Mouse (Mus musculus) bone marrow, adult 2 months (tissue): ENCODE results near the gene C1ql4. TPM values are rescaled to one million over a fixed set of nuclear protein-coding genes. Genes with fewer than 3 reads are reported as not detected.

Experiments used
- H3K27ac ChIP-seq: fragments of 200-500 bp; 2 replicates; pipeline ENCODE4 v1.5.1; 2012; ENCODE audit warnings: low read depth, mild to moderate bottlenecking, control low read depth, inconsistent platforms, low read length; ENCODE audit not compliant: control insufficient read depth, poor library complexity, insufficient read depth
- H3K4me1 ChIP-seq: fragments of 200-500 bp; 2 replicates; pipeline ENCODE4 v1.6.1; 2011; ENCODE audit warnings: low read length; ENCODE audit not compliant: control insufficient read depth, insufficient read depth
- H3K4me3 ChIP-seq: fragments of 200-500 bp; replicated peaks from 2 replicates; pipeline ENCODE3; 2011; ENCODE audit warnings: mild to moderate bottlenecking, low read depth, low read length, control low read depth; ENCODE audit not compliant: control insufficient read depth
- CTCF ChIP-seq: fragments of 200-500 bp; IDR thresholded peaks from 2 replicates; pipeline ENCODE4 v1.5.1; 2011; ENCODE audit warnings: low read length, control low read depth; ENCODE audit not compliant: control insufficient read depth, insufficient read depth
- POLR2A ChIP-seq: fragments of 200-500 bp; IDR thresholded peaks from 2 replicates; pipeline ENCODE4 v1.6.1; 2011; ENCODE audit warnings: low read depth, mild to moderate bottlenecking, control low read depth, low read length, borderline replicate concordance; ENCODE audit not compliant: control insufficient read depth
- WGBS: fragments of 180-500 bp; shearing (Covaris S2); methylation state at CpG from one replicate; pipeline ENCODE4 v1.1.7; 2018; 5-methylcytosine and 5-hydroxymethylcytosine counted together
- polyA plus RNA-seq: library from polyadenylated mRNA; stranded (reverse); fragments of >200 nt; gene quantifications from 2 replicates; pipeline ENCODE4 v1.2.4, GENCODE M21; 2011; ENCODE audit warnings: low replicate concordance; ENCODE audit not compliant: missing spikeins, insufficient read depth, insufficient read length

The C1ql4 gene
- 0.66 and 2.4 TPM in 2 replicates for polyA plus RNA-seq

- Histone ChIP-seq H3K4me1 (no peaks in the 10 kb centered on the region), H3K27ac (no peak within 1 kb of the TSS; the same call in 1 of the 2 replicates), H3K4me3 (no peak within 1 kb of the TSS)
- WGBS = 15% methylated on average over 60 of the region's 60 CpGs
- peak; percentile 31; the same call in 1 of the 2 replicates for TF ChIP-seq POLR2A
- TF ChIP-seq CTCF = peak; percentile 38; the same call in 1 of the 2 replicates
Measured at GRCm38 (mm10) chr15:99087253-99088075, at the start of gene C1ql4. Gene C1ql4 (minus strand): TSS chr15:99087817.

- 48% methylated on average over 22 of the region's 22 CpGs for WGBS
- Histone ChIP-seq H3K27ac (no peak overlapping the region), H3K4me1 (no peaks in the 10 kb centered on the region), H3K4me3 (no peak overlapping the region)
- TF ChIP-seq POLR2A (no peak), CTCF (no peak)
Measured at GRCm38 (mm10) chr15:99129956-99130910, 42.6 kb upstream of the C1ql4 start.

- Histone ChIP-seq H3K4me3 (no peak overlapping the region), H3K4me1 (no peaks in the 10 kb centered on the region), H3K27ac (no peak overlapping the region)
- WGBS = 83% methylated on average over 11 of the region's 11 CpGs
- TF ChIP-seq CTCF (no peak), POLR2A (no peak)
Measured at GRCm38 (mm10) chr15:99129441-99129840, 41.8 kb upstream of the C1ql4 start.

- H3K27ac ChIP-seq = no peak overlapping the region
- 64% methylated on average over 6 of the region's 6 CpGs for WGBS
- H3K4me1 ChIP-seq = no peaks in the 10 kb centered on the region
- no peak overlapping the region for H3K4me3 ChIP-seq
- TF ChIP-seq CTCF = no peak
- no peak for TF ChIP-seq POLR2A
Measured at GRCm38 (mm10) chr15:99127851-99128522, 40.4 kb upstream of the C1ql4 start.

GRCm38 (mm10) chr15:99126816-99127365 lies 39.3 kb upstream of the C1ql4 start:
- 4% methylated on average over 35 of the region's 35 CpGs for WGBS
- H3K4me1 ChIP-seq = no peaks in the 10 kb centered on the region
- no peak overlapping the region for H3K4me3 ChIP-seq
- TF ChIP-seq CTCF = no peak
- H3K27ac ChIP-seq = no peak overlapping the region; the same call in 1 of the 2 replicates

GRCm38 (mm10) chr15:99126081-99126815 lies 38.6 kb upstream of the C1ql4 start:
- under 1% methylated on average over 110 of the region's 115 CpGs for WGBS
- no peak for TF ChIP-seq POLR2A
- no peak for TF ChIP-seq CTCF
- Histone ChIP-seq H3K4me3 (peak overlapping the region; percentile 15), H3K4me1 (no peaks in the 10 kb centered on the region), H3K27ac (peak overlapping the region; percentile 36; the same call in 1 of the 2 replicates)

GRCm38 (mm10) chr15:99125711-99126080 lies 38.1 kb upstream of the C1ql4 start, which contains the start of gene Spats2:
Gene Spats2 (plus strand): TSS chr15:99125916.
- 5% methylated on average over 12 of the region's 12 CpGs for WGBS

More at GRCm38 (mm10) chr15:99125711-99126080, 38.1 kb upstream of the C1ql4 start, which contains the start of gene Spats2:
- H3K27ac ChIP-seq = peak within 1 kb of the TSS; percentile 36; the same call in 1 of the 2 replicates
- no peaks in the 10 kb centered on the region; the same call in 1 of the 2 replicates for H3K4me1 ChIP-seq
- peak within 1 kb of the TSS; percentile 15 for H3K4me3 ChIP-seq
- TF ChIP-seq POLR2A (no peak), CTCF (no peak)
